Mouse (Mus musculus) stomach, embryonic 15.5 days (tissue): ENCODE measurements around the gene Lasp1. TPM values are rescaled to one million over a fixed set of nuclear protein-coding genes. Genes with fewer than 3 reads are reported as not detected.
"Not testable (repeated sequence)": the region's sequence is repeated elsewhere in the genome, so short reads cannot be mapped to it uniquely, and the experiment has no call there.

Experiments
- ATAC-seq: fragments of 200-750 bp; cut with Nextera tagmentation; 2 replicates; pipeline ENCODE4 v1.8.0; 2017; ENCODE audit warnings: low read depth, moderate number of reproducible peaks, moderate TSS enrichment; ENCODE audit not compliant: insufficient read depth, low FRiP score
- H3K27ac ChIP-seq: fragments of 300-500 bp; sonication (generic); 2 replicates; pipeline ENCODE4 v1.5.1; 2015; ENCODE audit warnings: mild to moderate bottlenecking, inconsistent platforms
- H3K27me3 ChIP-seq: fragments of 300-500 bp; sonication (generic); replicated peaks from 2 replicates; pipeline ENCODE4 v1.6.1; 2015; ENCODE audit warnings: inconsistent platforms
- H3K36me3 ChIP-seq: fragments of 300-500 bp; sonication (generic); 2 replicates; pipeline ENCODE4 v1.6.1; 2015; ENCODE audit warnings: inconsistent platforms
- H3K4me1 ChIP-seq: fragments of 300-500 bp; sonication (generic); 2 replicates; pipeline ENCODE4 v1.6.1; 2015; ENCODE audit warnings: inconsistent platforms
- H3K4me2 ChIP-seq: fragments of 300-500 bp; sonication (generic); 2 replicates; pipeline ENCODE4 v1.6.1; 2015; ENCODE audit warnings: mild to moderate bottlenecking, inconsistent platforms
- H3K4me3 ChIP-seq: fragments of 300-500 bp; sonication (generic); replicated peaks from 2 replicates; pipeline ENCODE4 v1.5.1; 2015; ENCODE audit warnings: inconsistent platforms
- H3K9ac ChIP-seq: fragments of 300-500 bp; sonication (generic); 2 replicates; pipeline ENCODE4 v1.6.1; 2015; ENCODE audit warnings: inconsistent platforms
- H3K9me3 ChIP-seq: fragments of 300-500 bp; sonication (generic); 2 replicates; pipeline ENCODE4 v1.6.1; 2016; ENCODE audit warnings: inconsistent platforms
- WGBS: fragments of 180-500 bp; shearing (Covaris S2); methylation state at CpG from one replicate; pipeline ENCODE4 v1.1.7; 2015; 5-methylcytosine and 5-hydroxymethylcytosine counted together
- polyA plus RNA-seq: library from polyadenylated mRNA; unstranded; fragments of >200 nt; fragmentation: Nextera tagmentation; extraction: Ambion mirVana; gene quantifications from 2 replicates; pipeline ENCODE4 v1.2.1, GENCODE M21; 2015

The Lasp1 gene
- polyA plus RNA-seq, 1 experiment from 2014 or later = 112 TPM

GRCm38 (mm10) chr11:97855473-97855872, 56.7 kb downstream of the Lasp1 start:
- H3K4me1 ChIP-seq = no peaks in the 10 kb centered on the region
- no peaks in the 10 kb centered on the region for H3K9me3 ChIP-seq
- H3K27ac ChIP-seq = no peak overlapping the region
- no peak for ATAC-seq
- H3K9ac ChIP-seq = no peak overlapping the region
- WGBS = 86% methylated on average over 2 of the region's 2 CpGs
- H3K4me3 ChIP-seq = no peak overlapping the region
- no peaks in the 10 kb centered on the region for H3K27me3 ChIP-seq
- H3K4me2 ChIP-seq = no peak overlapping the region
- H3K36me3 ChIP-seq = no peaks in the 10 kb centered on the region

GRCm38 (mm10) chr11:97862148-97862547, 63.3 kb downstream of the Lasp1 start:
- no peaks in the 10 kb centered on the region for H3K4me1 ChIP-seq
- H3K4me2 ChIP-seq = no peak overlapping the region
- no peaks in the 10 kb centered on the region for H3K36me3 ChIP-seq
- H3K27ac ChIP-seq = no peak overlapping the region
- 41% methylated on average over 2 of the region's 2 CpGs for WGBS
- ATAC-seq = no peak
- no peak overlapping the region for H3K4me3 ChIP-seq
- H3K27me3 ChIP-seq = no peaks in the 10 kb centered on the region
- H3K9me3 ChIP-seq = no peaks in the 10 kb centered on the region
- H3K9ac ChIP-seq = no peak overlapping the region

GRCm38 (mm10) chr11:97865421-97865820, 66.6 kb downstream of the Lasp1 start:
- no peak overlapping the region for H3K9ac ChIP-seq
- WGBS = 91% methylated on average over 5 of the region's 5 CpGs
- H3K27ac ChIP-seq = no peak overlapping the region
- no peak for ATAC-seq
- no peaks in the 10 kb centered on the region for H3K27me3 ChIP-seq
- H3K36me3 ChIP-seq = no peaks in the 10 kb centered on the region
- no peak overlapping the region for H3K4me2 ChIP-seq
- no peaks in the 10 kb centered on the region for H3K9me3 ChIP-seq
- no peak overlapping the region for H3K4me3 ChIP-seq
- no peaks in the 10 kb centered on the region for H3K4me1 ChIP-seq

GRCm38 (mm10) chr11:97866091-97866888, 67.5 kb downstream of the Lasp1 start:
- no peaks in the 10 kb centered on the region for H3K27me3 ChIP-seq
- WGBS = 81% methylated on average over 3 of the region's 3 CpGs

GRCm38 (mm10) chr11:97867591-97867990, 68.8 kb downstream of the Lasp1 start:
- no peak for ATAC-seq
- WGBS = 90% methylated on average over 3 of the region's 3 CpGs
- Histone ChIP-seq H3K36me3 (no peaks in the 10 kb centered on the region), H3K9ac (no peak overlapping the region), H3K9me3 (no peaks in the 10 kb centered on the region), H3K4me2 (no peak overlapping the region), H3K27me3 (no peaks in the 10 kb centered on the region), H3K4me1 (no peaks in the 10 kb centered on the region), H3K4me3 (no peak overlapping the region), H3K27ac (no peak overlapping the region)

More at GRCm38 (mm10) chr11:97866091-97866888, 67.5 kb downstream of the Lasp1 start:
- ATAC-seq = no peak
- H3K36me3 ChIP-seq = no peaks in the 10 kb centered on the region
- H3K4me1 ChIP-seq = no peaks in the 10 kb centered on the region
- no peak overlapping the region for H3K4me2 ChIP-seq
- no peak overlapping the region for H3K27ac ChIP-seq
- no peak overlapping the region for H3K9ac ChIP-seq
- no peaks in the 10 kb centered on the region for H3K9me3 ChIP-seq
- no peak overlapping the region for H3K4me3 ChIP-seq

- H3K4me3 ChIP-seq, ATAC-seq, H3K4me1 ChIP-seq, H3K4me2 ChIP-seq, H3K27me3 ChIP-seq, H3K9me3 ChIP-seq, H3K9ac ChIP-seq, H3K36me3 ChIP-seq, H3K27ac ChIP-seq: not testable (repeated sequence)
- WGBS = 86% methylated on average over 5 of the region's 5 CpGs
These were observed 73.6 kb downstream of the Lasp1 start for GRCm38 (mm10) chr11:97872378-97872777.

GRCm38 (mm10) chr11:97874396-97874795, 75.6 kb downstream of the Lasp1 start:
- H3K9ac ChIP-seq = no peak overlapping the region
- no peak overlapping the region for H3K4me3 ChIP-seq
- WGBS = 83% methylated on average over 1 of the region's 1 CpGs
- H3K27ac ChIP-seq = no peak overlapping the region
- H3K4me1 ChIP-seq = no peaks in the 10 kb centered on the region
- H3K27me3 ChIP-seq = no peaks in the 10 kb centered on the region
- no peaks in the 10 kb centered on the region for H3K36me3 ChIP-seq
- no peak overlapping the region for H3K4me2 ChIP-seq
- no peaks in the 10 kb centered on the region for H3K9me3 ChIP-seq
- no peak for ATAC-seq

GRCm38 (mm10) chr11:97877341-97877740, 78.5 kb downstream of the Lasp1 start:
- no peaks in the 10 kb centered on the region for H3K9me3 ChIP-seq
- H3K27me3 ChIP-seq = no peaks in the 10 kb centered on the region
- no peak overlapping the region for H3K27ac ChIP-seq
- no peak for ATAC-seq
- no peak overlapping the region for H3K9ac ChIP-seq
- no peaks in the 10 kb centered on the region for H3K4me1 ChIP-seq
- no peaks in the 10 kb centered on the region for H3K36me3 ChIP-seq
- no peak overlapping the region for H3K4me2 ChIP-seq
- WGBS = 75% methylated on average over 2 of the region's 2 CpGs
- no peak overlapping the region for H3K4me3 ChIP-seq

GRCm38 (mm10) chr11:97880362-97880761, 81.6 kb downstream of the Lasp1 start:
- Histone ChIP-seq H3K27ac (no peak overlapping the region), H3K4me2 (no peak overlapping the region), H3K9me3 (no peaks in the 10 kb centered on the region), H3K4me3 (no peak overlapping the region), H3K36me3 (no peaks in the 10 kb centered on the region), H3K9ac (no peak overlapping the region), H3K4me1 (no peaks in the 10 kb centered on the region), H3K27me3 (no peaks in the 10 kb centered on the region)
- 93% methylated on average over 4 of the region's 4 CpGs for WGBS
- no peak for ATAC-seq

- Histone ChIP-seq H3K4me2 (peak overlapping the region; percentile 68), H3K36me3 (no peaks in the 10 kb centered on the region), H3K4me1 (no peaks in the 10 kb centered on the region), H3K4me3 (peak overlapping the region; percentile 57), H3K27me3 (no peaks in the 10 kb centered on the region), H3K9ac (no peak overlapping the region), H3K9me3 (no peaks in the 10 kb centered on the region), H3K27ac (peak overlapping the region; percentile 93)
- WGBS = 5% methylated on average over 26 of the region's 26 CpGs
- peak; percentile 57 for ATAC-seq
These were observed 84.7 kb downstream of the Lasp1 start for GRCm38 (mm10) chr11:97883542-97883917.

- under 1% methylated on average over 37 of the region's 37 CpGs for WGBS
- H3K4me3 ChIP-seq = peak within 1 kb of the TSS; percentile 57
- no peaks in the 10 kb centered on the region for H3K4me1 ChIP-seq
- no peaks in the 10 kb centered on the region for H3K27me3 ChIP-seq
- H3K36me3 ChIP-seq = no peaks in the 10 kb centered on the region
- ATAC-seq = peak; percentile 94
- no peaks in the 10 kb centered on the region for H3K9me3 ChIP-seq
- no peak within 1 kb of the TSS for H3K9ac ChIP-seq
- peak within 1 kb of the TSS; percentile 93 for H3K27ac ChIP-seq
- peak within 1 kb of the TSS; percentile 68 for H3K4me2 ChIP-seq
These were observed 85.3 kb downstream of the Lasp1 start, which contains the start of gene Fbxo47 for GRCm38 (mm10) chr11:97883918-97884600. Gene Fbxo47, minus strand, starts transcription at chr11:97884154.

- H3K9ac ChIP-seq = no peak overlapping the region
- ATAC-seq = no peak
These were observed 85.9 kb downstream of the Lasp1 start for GRCm38 (mm10) chr11:97884601-97885185.

More at GRCm38 (mm10) chr11:97884601-97885185, 85.9 kb downstream of the Lasp1 start:
- Histone ChIP-seq H3K4me3 (peak overlapping the region; percentile 57), H3K9me3 (no peaks in the 10 kb centered on the region), H3K4me2 (peak overlapping the region; percentile 68), H3K4me1 (no peaks in the 10 kb centered on the region), H3K27me3 (no peaks in the 10 kb centered on the region), H3K27ac (peak overlapping the region; percentile 80), H3K36me3 (no peaks in the 10 kb centered on the region)
- WGBS = 24% methylated on average over 7 of the region's 7 CpGs
